Mouse (Mus musculus) forebrain, embryonic 11.5 days (tissue): ENCODE data around the gene Stpg3. TPM values are rescaled to one million over a fixed set of nuclear protein-coding genes. Genes with fewer than 3 reads are reported as not detected.

ENCODE experiments used
- ATAC-seq: fragments of 200-750 bp; cut with Nextera tagmentation; replicated peaks from 2 replicates; pipeline ENCODE4 v1.8.0; 2017; ENCODE audit warnings: moderate TSS enrichment; ENCODE audit not compliant: low FRiP score
- DNase-seq: peaks from one replicate; pipeline ENCODE4 v3.0.0-alpha.2; 2017; ENCODE audit warnings: low spot score
- H3K27ac ChIP-seq: fragments of 300-500 bp; sonication (generic); 2 replicates; pipeline ENCODE4 v1.5.1; 2014; ENCODE audit warnings: low read depth, low read length
- H3K27me3 ChIP-seq: fragments of 300-500 bp; sonication (generic); 2 replicates; pipeline ENCODE4 v1.6.1; 2014; ENCODE audit warnings: mild to moderate bottlenecking, low read length, mixed read lengths; ENCODE audit not compliant: control insufficient read depth, insufficient read depth
- H3K36me3 ChIP-seq: fragments of 300-500 bp; sonication (generic); 2 replicates; pipeline ENCODE4 v1.6.1; 2014; ENCODE audit warnings: mild to moderate bottlenecking, low read length, moderate library complexity, mixed read lengths; ENCODE audit not compliant: control insufficient read depth, insufficient read depth
- H3K4me1 ChIP-seq: fragments of 300-500 bp; sonication (generic); replicated peaks from 2 replicates; pipeline ENCODE4 v1.6.1; 2014; ENCODE audit warnings: low read length, mixed read lengths; ENCODE audit not compliant: control insufficient read depth, insufficient read depth
- H3K4me2 ChIP-seq: fragments of 300-500 bp; sonication (generic); 2 replicates; pipeline ENCODE4 v1.6.1; 2014; ENCODE audit warnings: low read depth, mild to moderate bottlenecking, low read length, moderate library complexity, mixed read lengths; ENCODE audit not compliant: severe bottlenecking
- H3K4me3 ChIP-seq: fragments of 300-500 bp; sonication (generic); 2 replicates; pipeline ENCODE4 v1.5.1; 2014; ENCODE audit warnings: low read depth, low read length
- H3K9ac ChIP-seq: fragments of 300-500 bp; sonication (generic); 2 replicates; pipeline ENCODE4 v1.6.1; 2014; ENCODE audit warnings: low read length
- H3K9me3 ChIP-seq: fragments of 300-500 bp; sonication (generic); 2 replicates; pipeline ENCODE4 v1.6.1; 2016; ENCODE audit warnings: low read length, mixed read lengths; ENCODE audit not compliant: control insufficient read depth
- WGBS: fragments of 180-500 bp; shearing (Covaris S2); extraction: QIAGEN DNeasy Blood & Tissue Kit; methylation state at CpG from one replicate; pipeline ENCODE4 v1.1.7; 2014; 5-methylcytosine and 5-hydroxymethylcytosine counted together
- polyA plus RNA-seq: library from polyadenylated mRNA; unstranded; fragments of >200 nt; fragmentation: Nextera tagmentation; extraction: Ambion mirVana; gene quantifications from 2 replicates; pipeline ENCODE4 v1.2.1, GENCODE M21; 2014

Stpg3 gene
- polyA plus RNA-seq, 1 experiment from 2014 or later, result not detected

GRCm38 (mm10) chr2:25194006-25194405 is 20.4 kb downstream of the Stpg3 start:
- H3K9me3 ChIP-seq, result no peaks in the 10 kb centered on the region
- no peak overlapping the region for H3K9ac ChIP-seq
- no peak overlapping the region for H3K4me2 ChIP-seq
- no peak for ATAC-seq
- H3K4me1 ChIP-seq, result no peaks in the 10 kb centered on the region; the same call in 1 of the 2 replicates
- 79% methylated on average over 5 of the region's 5 CpGs for WGBS
- H3K4me3 ChIP-seq, result no peak overlapping the region
- no peak overlapping the region for H3K27ac ChIP-seq
- no peaks in the 10 kb centered on the region for H3K36me3 ChIP-seq
- no peak for DNase-seq
- H3K27me3 ChIP-seq, result peaks cover 23% of the 10 kb centered on the region

- Histone ChIP-seq H3K36me3 (no peaks in the 10 kb centered on the region), H3K27ac (no peak overlapping the region), H3K4me3 (no peak overlapping the region), H3K4me1 (no peaks in the 10 kb centered on the region; the same call in 1 of the 2 replicates), H3K4me2 (no peak overlapping the region), H3K27me3 (peaks cover 23% of the 10 kb centered on the region), H3K9me3 (no peaks in the 10 kb centered on the region), H3K9ac (no peak overlapping the region)
- DNase-seq (peak; percentile 90), ATAC-seq (peak; percentile 85)
- WGBS, result 3% methylated on average over 6 of the region's 6 CpGs
These were observed 21.1 kb downstream of the Stpg3 start for GRCm38 (mm10) chr2:25193330-25193770.

- no peak for DNase-seq
- WGBS, result 86% methylated on average over 6 of the region's 6 CpGs
- no peak overlapping the region for H3K27ac ChIP-seq
- H3K4me2 ChIP-seq, result no peak overlapping the region
- H3K4me1 ChIP-seq, result peaks cover 17% of the 10 kb centered on the region; the same call in 1 of the 2 replicates
- peaks cover 2% of the 10 kb centered on the region; the same call in 1 of the 2 replicates for H3K36me3 ChIP-seq
- no peak overlapping the region for H3K4me3 ChIP-seq
- no peaks in the 10 kb centered on the region for H3K27me3 ChIP-seq
- no peak overlapping the region for H3K9ac ChIP-seq
- H3K9me3 ChIP-seq, result no peaks in the 10 kb centered on the region
- ATAC-seq, result no peak
These were observed 26.6 kb downstream of the Stpg3 start for GRCm38 (mm10) chr2:25187841-25188240.

- ATAC-seq (no peak), DNase-seq (no peak)
- WGBS, result 26% methylated on average over 5 of the region's 5 CpGs
- peaks cover 2% of the 10 kb centered on the region; the same call in 1 of the 2 replicates for H3K36me3 ChIP-seq
- H3K27me3 ChIP-seq, result no peaks in the 10 kb centered on the region
- H3K9me3 ChIP-seq, result no peaks in the 10 kb centered on the region
- peak overlapping the region; percentile 38 for H3K4me3 ChIP-seq
- peaks cover 17% of the 10 kb centered on the region; the same call in 1 of the 2 replicates for H3K4me1 ChIP-seq
- peak overlapping the region; percentile 86 for H3K9ac ChIP-seq
- peak overlapping the region; percentile 98 for H3K27ac ChIP-seq
- peak overlapping the region; percentile 85 for H3K4me2 ChIP-seq
These were observed 27.9 kb downstream of the Stpg3 start for GRCm38 (mm10) chr2:25186575-25186930.

- WGBS, result under 1% methylated on average over 64 of the region's 64 CpGs
- peaks cover 17% of the 10 kb centered on the region; the same call in 1 of the 2 replicates for H3K4me1 ChIP-seq
- no peaks in the 10 kb centered on the region for H3K27me3 ChIP-seq
These were observed 28.5 kb downstream of the Stpg3 start for GRCm38 (mm10) chr2:25185625-25186574.

GRCm38 (mm10) chr2:25184496-25184895 is 29.9 kb downstream of the Stpg3 start:
- 88% methylated on average over 7 of the region's 7 CpGs for WGBS
- H3K9me3 ChIP-seq, result no peaks in the 10 kb centered on the region
- peak overlapping the region; percentile 85; the same call in 1 of the 2 replicates for H3K4me2 ChIP-seq
- H3K36me3 ChIP-seq, result peaks cover 2% of the 10 kb centered on the region; the same call in 1 of the 2 replicates
- H3K4me1 ChIP-seq, result peaks cover 21% of the 10 kb centered on the region; the same call in 1 of the 2 replicates
- no peak for DNase-seq
- peak overlapping the region; percentile 98 for H3K27ac ChIP-seq
- no peak for ATAC-seq
- H3K4me3 ChIP-seq, result no peak overlapping the region
- no peak overlapping the region; the same call in 1 of the 2 replicates for H3K9ac ChIP-seq
- H3K27me3 ChIP-seq, result no peaks in the 10 kb centered on the region

More at GRCm38 (mm10) chr2:25185625-25186574, 28.5 kb downstream of the Stpg3 start:
- Histone ChIP-seq H3K4me3 (peak overlapping the region; percentile 38), H3K4me2 (peak overlapping the region; percentile 85), H3K9ac (peak overlapping the region; percentile 86), H3K36me3 (peaks cover 2% of the 10 kb centered on the region; the same call in 1 of the 2 replicates), H3K9me3 (no peaks in the 10 kb centered on the region), H3K27ac (peak overlapping the region; percentile 98)
- DNase-seq, result peak; percentile 95
- peak; percentile 84 for ATAC-seq

GRCm38 (mm10) chr2:25183336-25183735 is 31.1 kb downstream of the Stpg3 start:
- ATAC-seq, result no peak
- H3K27me3 ChIP-seq, result no peaks in the 10 kb centered on the region

GRCm38 (mm10) chr2:25182664-25183063 is 31.8 kb downstream of the Stpg3 start:
- Histone ChIP-seq H3K4me2 (peak overlapping the region; percentile 73), H3K4me1 (peaks cover 35% of the 10 kb centered on the region), H3K4me3 (peak overlapping the region; percentile 88), H3K9me3 (no peaks in the 10 kb centered on the region), H3K27ac (peak overlapping the region; percentile 96), H3K36me3 (peaks cover 2% of the 10 kb centered on the region; the same call in 1 of the 2 replicates), H3K27me3 (no peaks in the 10 kb centered on the region), H3K9ac (peak overlapping the region; percentile 93; the same call in 1 of the 2 replicates)
- WGBS, result 4% methylated on average over 6 of the region's 6 CpGs
- DNase-seq (no peak), ATAC-seq (no peak)

More at GRCm38 (mm10) chr2:25183336-25183735, 31.1 kb downstream of the Stpg3 start:
- WGBS, result 71% methylated on average over 2 of the region's 2 CpGs
- H3K4me2 ChIP-seq, result peak overlapping the region; percentile 73
- H3K4me1 ChIP-seq, result peaks cover 28% of the 10 kb centered on the region
- H3K36me3 ChIP-seq, result peaks cover 2% of the 10 kb centered on the region; the same call in 1 of the 2 replicates
- H3K9me3 ChIP-seq, result no peaks in the 10 kb centered on the region
- peak overlapping the region; percentile 37; the same call in 1 of the 2 replicates for H3K27ac ChIP-seq
- peak overlapping the region; percentile 23; the same call in 1 of the 2 replicates for H3K9ac ChIP-seq
- peak overlapping the region; percentile 88 for H3K4me3 ChIP-seq
- no peak for DNase-seq
